Mouse (Mus musculus) megakaryocyte, embryonic 14.5 days (primary cell): ENCODE data around the gene Fasn.
"Not testable (repeated sequence)": the region's sequence is repeated elsewhere in the genome, so short reads cannot be mapped to it uniquely, and the experiment has no call there.

Experiments
- FLI1 ChIP-seq: IDR thresholded peaks from 2 replicates; pipeline ENCODE4 v1.6.1; 2012; ENCODE audit warnings: low read length, inconsistent platforms, mixed read lengths
- GATA1 ChIP-seq: IDR thresholded peaks from 3 replicates; pipeline ENCODE4 v1.6.1; 2012; ENCODE audit warnings: mixed read lengths, low read length, inconsistent platforms, borderline replicate concordance

DNA sequence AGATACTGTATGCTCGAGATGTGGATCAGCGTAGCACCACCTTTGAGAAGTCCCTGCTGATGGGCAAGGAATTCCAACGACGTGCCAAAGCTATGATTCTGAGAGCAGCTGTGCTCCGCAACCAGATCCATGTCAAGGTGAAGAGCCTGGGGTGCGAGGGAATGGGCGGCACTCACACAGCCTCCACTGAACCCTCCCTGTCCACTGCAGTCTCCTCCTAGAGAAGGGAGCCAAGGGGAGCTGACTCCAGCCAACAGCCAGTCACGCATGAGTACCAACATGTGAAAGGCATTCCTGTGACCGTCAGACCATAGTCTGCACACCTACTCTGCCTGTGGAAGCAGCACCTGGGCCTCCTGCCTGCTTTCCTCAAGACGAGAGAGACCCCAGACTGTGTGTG lies 35.9 kb downstream of the Fasn start:
- TF ChIP-seq FLI1, GATA1: not testable (repeated sequence)
